Mouse (Mus musculus) kidney, postnatal 36 days (tissue): ENCODE data around the gene Myo6.
"Not testable (repeated sequence)": the region's sequence is repeated elsewhere in the genome, so short reads cannot be mapped to it uniquely, and the experiment has no call there.

Experiments used
- DNase-seq, 2 experiments: peaks; one replicate each; pipeline ENCODE4 v3.0.0; 2021 to 2022; ENCODE audit warnings: mixed read lengths in 2 of 2

The Myo6 gene

GRCm38 (mm10) chr9:80306853-80307252 lies 142.0 kb downstream of the Myo6 start:
- DNase-seq, result no peak

DNA sequence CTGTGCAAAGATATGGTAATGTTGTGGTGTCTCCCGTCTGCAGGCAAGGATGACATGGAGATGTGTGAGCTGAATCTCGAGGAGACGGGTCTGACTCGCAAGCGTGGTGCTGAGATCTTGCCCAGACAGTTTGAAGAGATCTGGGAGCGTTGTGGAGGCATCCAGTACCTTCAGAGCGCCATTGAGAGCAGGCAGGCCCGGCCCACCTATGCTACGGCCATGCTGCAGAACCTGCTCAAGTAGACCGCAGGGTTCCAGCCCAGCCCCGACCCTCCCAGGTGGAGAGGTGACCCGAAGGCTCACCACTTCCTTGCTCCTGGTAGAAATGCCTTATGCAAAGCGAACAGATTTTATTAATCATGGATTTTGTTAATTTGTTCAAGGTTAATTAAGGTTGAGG lies 142.8 kb downstream of the Myo6 start:
- no peak for DNase-seq

DNA sequence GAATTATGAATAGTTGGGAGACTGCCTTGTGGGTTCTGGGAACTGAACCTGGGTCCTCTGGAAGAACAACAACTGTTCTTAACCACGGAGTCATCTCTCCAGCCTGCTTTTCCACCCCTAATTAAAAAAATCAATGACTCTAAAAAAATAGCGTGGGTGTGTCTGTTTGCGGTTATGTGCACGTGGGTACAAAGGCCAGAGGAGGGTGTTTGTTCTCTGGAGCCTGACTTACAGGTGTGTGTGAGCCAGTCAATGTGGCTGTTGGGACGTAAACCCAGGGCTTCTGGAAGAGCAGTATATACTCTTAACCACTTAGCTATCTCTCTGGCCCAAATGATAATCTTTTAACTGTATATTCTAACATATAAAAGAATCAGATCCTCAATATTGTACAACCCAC lies 148.8 kb downstream of the Myo6 start:
- DNase-seq, result no peak

DNA sequence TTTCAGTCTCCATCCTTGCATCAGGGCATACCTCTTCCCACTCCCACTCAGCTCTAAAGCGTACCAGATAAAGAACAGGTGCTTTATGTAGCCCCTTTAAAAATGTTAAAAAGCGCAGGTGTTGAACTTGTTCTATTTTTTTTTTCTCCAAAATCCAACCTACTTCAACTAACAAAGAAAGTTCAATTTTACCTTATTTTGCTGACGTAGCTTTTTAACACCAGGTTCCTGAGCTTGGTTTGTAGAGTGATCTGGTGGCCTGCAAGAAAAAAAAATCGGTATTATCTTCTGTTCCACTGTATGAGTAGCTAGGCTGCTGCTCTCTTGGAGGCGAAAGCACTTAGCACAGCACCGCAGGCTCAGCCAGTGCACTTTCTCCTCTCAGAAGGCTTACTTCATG lies 151.1 kb downstream of the Myo6 start:
- DNase-seq, result no peak

- no peak for DNase-seq
These were observed 153.2 kb downstream of the Myo6 start for GRCm38 (mm10) chr9:80318027-80318426.

DNA sequence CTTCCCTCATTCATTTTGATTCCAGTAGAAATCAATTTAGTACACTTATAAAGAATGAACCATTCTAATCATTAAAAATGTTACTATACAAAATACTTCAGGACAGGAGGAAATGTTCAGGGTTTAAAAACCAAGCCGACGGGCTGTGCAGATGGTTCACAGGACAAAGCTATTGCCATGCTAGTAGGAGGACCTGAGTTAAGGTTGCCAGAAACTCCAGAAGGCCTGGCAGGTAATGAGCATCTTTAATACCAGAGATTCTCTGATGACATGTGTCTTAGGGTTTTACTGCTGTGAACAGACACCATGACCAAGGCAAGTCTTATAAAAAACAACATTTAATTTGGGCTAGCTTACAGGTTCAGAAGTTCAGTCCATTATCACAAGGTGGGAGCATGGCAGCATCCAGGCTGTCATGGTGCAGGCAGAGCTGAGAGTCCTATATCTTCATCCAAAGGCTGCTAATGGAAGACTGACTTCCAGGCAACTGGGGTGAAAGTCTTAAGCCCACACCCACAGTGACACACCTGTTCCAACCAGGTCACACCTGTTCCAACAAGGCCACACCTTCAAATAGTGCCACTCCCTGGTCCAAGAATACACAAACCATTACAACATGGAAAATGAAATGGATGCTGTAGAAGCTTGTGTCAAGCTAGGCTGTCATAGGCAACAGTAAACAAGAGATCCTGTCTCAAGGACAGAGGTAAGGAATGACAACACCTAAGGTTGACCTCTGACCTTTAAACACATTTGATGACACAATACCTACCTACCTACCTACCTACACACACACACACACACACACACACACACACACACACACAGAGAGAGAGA lies 156.4 kb downstream of the Myo6 start:
- DNase-seq, result not testable (repeated sequence)

GRCm38 (mm10) chr9:80332153-80332552 lies 167.3 kb downstream of the Myo6 start:
- peak; percentile 34 to 43 for DNase-seq

GRCm38 (mm10) chr9:80333466-80333865 lies 168.6 kb downstream of the Myo6 start:
- no peak for DNase-seq

DNA sequence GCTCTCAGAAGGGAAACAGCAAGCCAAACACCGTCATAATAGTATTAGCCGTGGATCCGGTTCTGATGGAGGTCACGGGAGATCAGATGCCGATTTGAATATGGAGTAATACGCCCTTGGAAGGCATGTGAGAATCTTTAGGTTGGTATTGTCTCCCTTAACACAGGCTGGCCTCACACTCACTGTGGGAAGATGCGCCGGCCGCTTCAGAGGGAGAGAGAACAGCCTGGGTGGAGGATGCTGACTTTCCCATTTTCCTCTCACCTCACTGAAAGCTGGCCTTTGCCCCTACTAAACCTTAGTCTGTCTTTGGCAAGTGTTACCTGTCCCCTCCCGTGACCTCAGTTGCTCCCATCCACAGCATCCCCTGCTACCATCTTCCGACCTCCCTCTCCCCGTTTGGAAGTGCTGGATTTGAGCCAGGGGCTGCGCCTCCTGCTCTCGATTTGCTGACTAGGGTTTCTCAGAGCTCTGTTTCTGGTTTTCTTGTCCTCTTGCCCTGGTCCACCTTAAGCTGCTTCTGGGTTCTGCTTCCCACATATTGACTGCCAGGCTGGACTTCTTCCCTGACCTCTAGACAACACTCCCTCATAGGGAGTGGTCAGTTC lies 169.3 kb downstream of the Myo6 start:
- DNase-seq, result peak; percentile 29 to 40

GRCm38 (mm10) chr9:80335660-80336357 lies 171.0 kb downstream of the Myo6 start:
- no peak for DNase-seq

GRCm38 (mm10) chr9:80338026-80338425 lies 173.2 kb downstream of the Myo6 start:
- no peak for DNase-seq

DNA sequence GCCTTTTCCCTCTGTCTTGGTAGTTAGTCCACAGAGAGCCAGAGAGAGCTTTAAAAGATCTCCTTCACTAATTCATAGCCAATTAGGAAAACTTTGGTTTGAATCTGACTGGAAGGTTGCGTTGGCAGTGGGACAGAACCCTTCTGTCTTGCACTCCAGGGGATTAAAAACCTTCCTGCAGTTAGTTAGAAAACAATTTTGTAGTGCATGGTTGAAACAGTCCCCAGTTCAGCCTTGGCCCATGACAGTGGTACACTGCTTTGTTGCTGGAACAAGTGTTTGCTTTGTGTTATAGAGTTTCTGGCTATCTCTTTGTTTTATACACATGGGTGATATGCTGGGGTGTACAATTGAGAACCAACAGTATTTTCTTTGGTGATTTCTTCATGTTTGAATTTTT lies 176.1 kb downstream of the Myo6 start:
- no peak for DNase-seq

GRCm38 (mm10) chr9:80341756-80342155 lies 176.9 kb downstream of the Myo6 start:
- DNase-seq, result no peak

- no peak for DNase-seq
These were observed 177.7 kb downstream of the Myo6 start for GRCm38 (mm10) chr9:80342520-80342919.

GRCm38 (mm10) chr9:80344451-80345000 lies 179.7 kb downstream of the Myo6 start:
- no peak for DNase-seq

DNA sequence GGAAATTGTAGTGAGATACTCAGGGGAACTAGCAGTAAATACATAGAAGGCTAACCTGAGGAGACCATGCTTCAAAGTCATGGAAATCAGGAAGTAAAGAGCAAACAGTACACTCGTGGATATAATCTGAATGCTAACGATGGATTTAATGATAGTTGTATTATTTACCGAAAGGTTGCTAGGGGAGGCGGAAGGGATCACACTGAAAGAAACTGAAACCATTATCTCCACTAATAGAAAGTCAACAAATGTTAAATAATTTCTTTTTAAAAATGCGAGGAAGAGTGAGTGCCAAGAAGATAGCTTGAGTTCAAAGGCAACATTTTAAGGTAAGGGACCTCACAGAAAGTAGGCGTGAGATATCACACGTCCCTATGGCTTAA lies 186.5 kb downstream of the Myo6 start:
- no peak for DNase-seq

DNA sequence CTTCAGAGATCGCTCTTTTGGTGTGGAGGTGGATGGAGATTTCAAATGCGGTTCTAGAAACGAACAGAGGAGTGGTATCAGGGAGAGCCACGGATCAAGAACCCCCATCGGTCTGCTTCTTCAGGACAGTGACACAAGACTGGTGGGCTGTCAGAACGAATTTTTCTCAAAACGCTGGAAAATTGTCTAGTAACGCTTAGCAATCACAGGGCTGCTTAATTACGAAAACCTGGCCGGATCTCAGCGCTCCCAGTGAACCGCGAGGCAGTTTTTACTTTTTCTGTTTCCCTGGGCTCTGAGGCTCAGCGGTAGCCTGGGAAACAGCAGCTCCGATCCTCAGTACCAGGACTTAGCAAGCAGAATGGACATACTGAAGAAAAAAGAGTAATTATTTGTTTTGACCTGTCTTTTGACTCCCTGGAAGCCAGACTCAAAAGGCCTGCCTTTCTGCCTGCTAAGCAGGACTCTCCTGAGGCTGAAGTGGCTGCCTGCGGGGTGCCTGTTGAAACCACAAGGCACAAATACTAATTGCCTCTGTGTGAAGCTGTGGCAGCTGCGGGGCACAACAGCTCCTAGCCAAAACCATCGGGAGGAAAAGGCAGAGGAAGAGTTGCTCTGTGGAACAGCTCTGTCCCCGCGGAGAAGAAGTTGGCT lies 187.0 kb downstream of the Myo6 start:
- no peak for DNase-seq

GRCm38 (mm10) chr9:80360063-80360462 lies 195.2 kb downstream of the Myo6 start:
- no peak for DNase-seq
